Mouse (Mus musculus): ENCODE measurements around the gene Rnase13.
"Not testable (repeated sequence)": the region's sequence is repeated elsewhere in the genome, so short reads cannot be mapped to it uniquely, and the experiment has no call there.

Rnase13 gene

DNA sequence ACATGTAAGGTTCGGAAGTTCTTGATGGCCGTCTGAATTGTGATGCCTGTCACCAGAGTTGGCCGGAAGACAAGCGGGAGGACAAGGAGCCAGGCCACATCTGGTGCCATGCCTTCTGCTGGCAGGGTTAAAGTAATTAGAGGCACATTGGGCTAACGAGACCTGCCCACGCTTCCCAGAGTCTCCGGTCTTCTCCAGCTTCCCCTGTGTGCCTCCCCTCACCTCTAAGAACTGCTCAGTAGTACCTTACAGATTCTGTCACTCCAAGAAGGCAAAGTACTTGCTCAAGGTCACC lies at the start of gene Rnase13:
Rnase13 (minus strand) TSS at position 203 of the 295 bp plus-strand sequence.
- DNase-seq (ENCODE audit: low spot score in 2 of 2), result no peak

DNA sequence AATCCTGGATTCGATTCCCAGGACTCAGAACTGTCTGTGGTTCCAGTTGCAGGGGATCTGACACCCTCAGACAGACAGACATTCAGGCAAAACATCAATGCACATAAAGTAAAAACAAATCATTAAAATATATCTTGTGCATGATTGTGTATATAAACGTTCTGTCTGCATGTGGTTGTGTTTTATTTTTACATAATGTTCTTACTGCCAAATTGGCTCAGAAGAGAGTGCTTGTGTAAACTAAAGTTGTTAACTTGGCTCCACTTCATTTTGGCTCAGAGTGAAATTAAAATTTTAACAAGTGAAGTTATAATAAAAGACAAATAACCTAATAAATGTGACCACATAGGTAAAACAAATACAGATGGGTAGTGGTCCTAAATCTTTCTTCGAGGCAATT lies 44.8 kb upstream of the Rnase13 start:
- no peak for DNase-seq (ENCODE audit: low spot score in 2 of 2)

DNA sequence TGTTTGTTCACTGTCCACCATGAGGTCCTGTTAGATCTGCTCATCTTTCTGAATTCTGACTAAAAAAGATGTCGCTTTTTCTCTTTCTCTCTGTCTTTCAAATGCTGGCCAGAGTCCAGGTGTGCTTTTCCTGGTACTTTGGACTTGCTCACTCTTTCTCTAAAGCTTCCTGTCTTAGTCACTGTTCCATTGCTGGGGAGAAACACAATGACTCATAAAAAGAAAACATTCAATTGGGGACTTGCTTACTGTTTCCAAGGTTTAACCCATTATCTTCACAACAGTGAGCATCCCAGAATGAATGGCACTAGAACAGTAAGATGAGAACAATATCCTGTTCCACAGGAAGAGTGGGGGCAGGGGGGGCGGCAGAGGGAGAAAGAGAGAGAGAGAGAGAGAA lies 37.7 kb upstream of the Rnase13 start:
- peak in 1 of 2 experiments; percentile 15 for DNase-seq (ENCODE audit: low spot score in 2 of 2)

DNA sequence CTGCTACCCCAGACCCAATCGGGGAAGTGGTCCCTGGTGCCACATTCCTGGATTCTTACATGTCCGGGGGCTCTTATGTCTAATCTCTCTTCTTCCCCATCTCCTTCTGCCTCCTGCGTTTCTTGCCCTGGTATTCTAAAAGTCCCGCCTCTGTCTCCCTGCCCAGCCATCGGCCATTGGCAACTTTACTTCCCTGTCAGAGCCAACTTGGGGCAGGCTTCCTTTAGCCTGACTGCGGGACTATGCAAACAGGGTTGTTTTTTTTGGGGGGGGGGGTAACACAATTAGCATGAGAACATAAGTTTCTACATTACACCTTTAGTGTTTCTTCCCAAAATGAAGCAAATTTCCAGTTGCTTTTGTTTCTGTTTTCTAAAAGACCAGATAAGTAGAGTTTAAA lies 20.8 kb upstream of the Rnase13 start:
- no peak for DNase-seq (ENCODE audit: low spot score in 2 of 2)

DNA sequence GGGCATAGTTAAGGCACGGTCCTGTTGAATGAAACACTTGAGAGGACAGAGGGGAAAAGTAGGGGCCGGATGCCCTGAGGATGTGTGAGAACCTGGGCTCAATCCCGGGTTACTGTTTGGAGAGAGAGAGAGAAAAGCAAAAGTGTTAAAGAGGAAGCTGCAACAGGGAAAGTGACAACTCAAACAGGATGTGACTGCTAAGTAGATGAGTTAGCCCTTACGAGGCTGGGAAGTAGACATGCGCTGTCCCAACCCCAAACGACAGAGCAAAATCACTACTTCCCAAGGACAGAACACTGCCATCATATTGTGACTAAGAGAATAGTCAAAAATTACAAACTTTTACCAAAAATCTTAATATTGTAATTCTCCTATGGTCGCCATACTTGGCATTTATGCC lies 19.7 kb upstream of the Rnase13 start:
- no peak for DNase-seq (ENCODE audit: low spot score in 2 of 2)

DNA sequence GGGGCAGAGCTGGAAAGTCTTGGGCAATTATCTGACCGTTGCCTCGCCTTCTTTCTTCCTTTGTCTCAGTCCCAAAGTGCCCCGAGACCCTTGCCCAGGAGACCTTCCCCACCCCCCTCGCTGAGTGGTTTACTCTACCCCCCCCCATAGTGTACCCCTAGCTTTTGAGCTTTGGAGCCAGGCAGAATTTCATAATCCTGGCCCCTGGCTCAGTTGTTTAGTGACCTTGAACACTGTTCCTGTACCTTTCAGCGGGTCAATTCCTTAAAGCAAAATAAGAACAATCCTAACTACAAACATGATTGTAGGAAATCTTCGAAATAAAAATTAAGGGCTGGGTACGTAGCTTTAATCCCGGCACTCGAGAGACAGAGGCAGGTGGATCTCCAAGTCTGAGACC lies 19.0 kb upstream of the Rnase13 start:
- DNase-seq (ENCODE audit: low spot score in 2 of 2), result no peak

DNA sequence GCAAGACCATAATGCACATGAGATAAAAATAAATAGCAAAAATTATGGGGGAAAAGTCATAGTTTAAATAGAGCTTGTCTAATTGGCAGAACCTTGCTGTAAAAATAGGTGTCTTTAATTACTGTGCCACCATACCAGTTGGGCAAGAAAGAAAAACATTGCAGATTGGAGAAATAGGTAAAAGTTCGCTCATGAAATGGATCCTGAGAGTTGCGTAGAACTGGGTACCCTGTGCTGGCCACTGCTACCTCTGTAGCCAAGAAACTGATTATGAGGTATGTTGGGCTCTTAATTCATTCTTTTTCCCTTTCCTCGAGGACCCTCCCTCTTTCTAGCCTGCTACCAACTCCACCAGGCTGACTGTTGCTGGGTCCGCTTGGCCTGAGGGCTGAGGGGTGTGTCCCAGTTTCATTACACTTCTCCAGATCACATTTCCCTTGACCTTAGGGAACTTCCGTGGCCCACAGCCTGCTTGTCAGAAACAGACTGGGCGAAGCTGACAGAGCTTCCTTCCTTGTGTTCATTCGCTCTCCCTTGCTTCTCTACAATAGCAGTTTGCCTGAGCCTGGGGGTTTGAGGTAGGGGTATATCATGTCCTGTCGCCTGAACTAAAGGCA lies 18.5 kb upstream of the Rnase13 start:
- DNase-seq (ENCODE audit: low spot score in 2 of 2), result peak; percentile 35 to 49

DNA sequence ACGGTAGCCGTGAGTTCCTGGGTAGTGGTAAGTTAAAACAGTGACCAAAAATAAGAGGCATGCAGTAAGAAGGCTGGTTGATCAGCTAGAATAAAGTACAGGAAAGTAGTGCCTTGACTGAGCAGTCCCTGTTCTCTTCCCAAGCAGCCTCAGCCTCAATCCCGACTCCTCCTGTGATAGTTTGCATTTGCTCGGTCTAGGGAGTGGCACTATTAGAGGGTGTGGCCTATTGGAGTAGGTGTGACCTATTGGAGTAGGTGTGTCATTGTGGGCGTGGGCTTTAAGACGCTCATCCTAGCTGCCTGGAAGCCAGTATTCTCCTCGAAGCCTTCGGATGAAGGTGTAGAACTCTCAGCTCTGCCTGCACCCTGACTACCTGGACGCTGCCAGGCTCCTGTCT lies 16.4 kb upstream of the Rnase13 start:
- no peak for DNase-seq (ENCODE audit: low spot score in 2 of 2)

DNA sequence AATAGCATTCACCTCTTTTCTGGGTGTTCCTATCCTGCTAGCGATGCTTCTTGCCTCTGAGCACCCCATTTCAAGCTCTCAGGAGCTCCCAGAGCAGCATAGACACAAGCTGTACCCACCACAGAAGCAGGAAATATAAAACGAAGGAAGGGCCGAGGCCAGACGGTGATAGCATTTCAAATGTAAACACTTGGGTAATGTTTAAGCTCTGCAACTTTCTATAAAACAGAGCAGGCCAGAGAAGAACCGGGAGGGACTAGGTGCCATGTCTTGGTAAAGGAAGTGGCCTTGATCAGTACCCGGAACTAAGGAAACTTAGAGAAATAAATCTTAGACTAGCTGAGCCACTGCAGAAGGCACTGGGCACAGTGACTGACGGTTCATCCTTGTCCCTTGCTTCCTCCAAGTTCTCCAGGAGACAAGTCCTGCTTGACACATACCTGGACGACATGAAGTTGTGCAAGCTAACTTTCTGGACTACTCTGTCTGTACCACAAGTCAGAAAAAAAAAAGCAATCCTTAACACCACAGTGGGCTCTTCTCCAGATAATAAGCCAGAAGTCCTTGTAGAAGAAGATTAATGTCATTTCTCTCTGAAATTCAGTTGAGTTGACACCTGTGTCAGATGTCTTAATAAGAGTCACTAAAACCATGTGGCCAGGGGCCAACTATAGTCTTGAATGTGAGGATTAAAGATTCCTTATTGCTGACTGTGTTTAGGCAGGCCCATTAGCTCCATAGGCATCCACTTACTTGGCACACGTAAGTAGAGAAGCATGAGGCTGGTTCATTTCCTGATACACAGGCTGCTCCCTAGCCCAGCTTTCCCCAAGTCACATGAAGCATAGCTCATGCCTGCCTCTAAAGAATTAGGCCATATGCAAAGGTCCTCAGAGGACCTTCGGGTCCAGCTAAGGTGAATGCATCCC lies 9.8 kb upstream of the Rnase13 start:
- DNase-seq (ENCODE audit: low spot score in 2 of 2), result no peak

DNA sequence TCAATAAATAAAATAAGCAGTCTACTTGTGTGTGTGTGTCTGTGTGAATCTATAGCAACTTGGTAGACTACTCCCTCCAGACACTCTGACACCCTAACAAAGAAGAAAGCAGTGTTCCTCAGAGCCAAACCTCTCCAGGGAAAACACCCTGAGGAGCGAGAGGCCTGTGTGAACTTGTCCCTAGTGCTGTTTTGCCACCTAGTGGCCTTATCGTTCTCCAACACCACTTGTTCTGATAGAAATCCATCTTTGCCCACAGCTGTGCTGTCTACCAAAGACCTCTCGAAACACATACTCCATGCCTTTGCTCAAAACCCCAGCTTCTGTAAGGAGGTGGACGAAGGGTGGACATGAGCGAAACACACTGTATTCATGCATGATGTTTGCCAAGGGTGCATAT lies 8.3 kb upstream of the Rnase13 start:
- peak; percentile 61 to 74 for DNase-seq (ENCODE audit: low spot score in 2 of 2)

DNA sequence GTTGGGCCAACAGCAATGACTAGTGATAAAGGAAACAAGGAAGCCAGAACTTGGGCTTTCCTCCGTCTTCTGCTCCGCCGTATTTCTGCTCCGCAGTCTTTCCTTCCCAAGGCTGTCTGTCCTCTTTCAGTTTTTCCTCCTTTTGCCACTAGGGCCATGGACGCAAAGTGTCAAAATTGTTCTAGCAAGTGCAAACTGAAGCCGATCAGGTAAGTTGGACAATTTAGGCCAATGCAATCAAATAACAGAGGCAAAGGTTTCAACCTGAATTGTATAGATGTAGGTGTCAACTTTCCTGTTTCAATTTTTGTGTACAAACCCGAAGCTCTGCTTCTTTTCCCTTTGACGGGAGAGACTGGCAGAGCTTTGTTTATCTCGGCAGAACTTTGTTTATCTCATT lies 7.4 kb upstream of the Rnase13 start:
- no peak for DNase-seq (ENCODE audit: low spot score in 2 of 2)

DNA sequence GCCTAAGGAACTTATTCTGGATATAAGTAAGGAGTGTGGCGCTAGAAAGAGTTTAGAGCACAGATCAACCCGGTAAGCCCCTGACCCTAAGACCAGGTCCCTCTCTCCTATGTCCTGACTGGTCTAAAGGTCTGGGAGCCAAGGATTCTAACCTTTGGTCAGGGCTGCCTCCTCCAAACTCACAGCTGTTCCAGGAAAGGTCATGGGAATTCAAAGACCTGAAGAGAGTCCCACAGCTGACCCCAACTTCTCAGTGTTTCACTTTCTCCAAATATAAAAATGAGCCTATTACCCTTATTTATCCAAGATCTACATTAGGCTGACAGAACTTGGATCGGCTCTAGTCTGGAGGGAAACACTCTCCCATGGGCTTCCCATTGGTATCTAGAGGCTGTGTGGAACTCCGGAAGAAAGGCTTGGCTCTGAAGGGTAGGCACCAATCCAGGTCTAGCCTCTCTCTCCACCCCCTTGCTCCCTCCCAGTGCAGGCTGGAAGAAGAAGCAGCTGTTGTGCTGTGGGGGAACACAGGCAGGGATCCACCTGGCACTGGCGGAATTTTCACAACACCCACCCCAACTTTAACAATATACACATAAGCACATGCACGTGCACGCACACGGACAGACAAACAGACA lies 6.9 kb upstream of the Rnase13 start:
- peak in 1 of 2 experiments; percentile 71 for DNase-seq (ENCODE audit: low spot score in 2 of 2)

DNA sequence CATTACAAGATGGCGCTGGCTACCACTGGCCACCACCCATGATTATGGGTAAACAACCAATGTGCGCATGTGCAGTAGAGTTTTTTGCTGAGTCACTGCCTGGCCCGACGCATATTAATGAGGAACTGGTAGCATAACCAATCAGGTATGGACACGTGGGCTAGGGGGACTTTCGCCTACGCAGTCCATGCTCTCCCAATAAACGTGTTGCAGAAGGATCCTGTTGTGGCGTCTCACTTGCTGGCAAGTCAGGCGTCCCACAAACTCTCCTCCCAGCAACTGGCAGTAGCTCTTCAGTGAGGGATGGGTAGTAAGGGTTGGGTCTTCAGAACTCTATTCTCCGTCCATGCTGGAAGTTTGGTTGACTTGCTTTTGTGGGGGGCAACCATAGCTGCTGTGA lies 4.4 kb upstream of the Rnase13 start:
- DNase-seq (ENCODE audit: low spot score in 2 of 2), result not testable (repeated sequence)

DNA sequence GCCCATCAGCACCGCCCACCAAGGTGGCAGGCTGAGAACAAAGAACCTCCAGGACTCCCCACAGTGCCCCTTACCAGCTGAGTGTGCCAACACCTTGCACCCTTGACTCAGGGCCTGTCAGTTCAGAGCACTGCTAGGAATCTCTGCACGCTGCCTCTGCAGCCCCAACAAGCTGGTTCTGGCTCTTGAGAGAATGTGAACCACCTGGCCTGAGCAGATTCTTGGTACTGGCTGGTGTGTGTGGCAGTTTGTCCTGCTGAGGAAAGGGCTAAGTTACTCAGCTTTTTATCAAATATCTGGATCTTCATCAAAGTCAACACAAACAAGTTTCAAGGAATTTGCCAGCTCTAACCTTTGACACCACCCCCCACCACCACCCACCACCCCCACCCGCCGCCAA lies 919 bp upstream of the Rnase13 start:
- peak; percentile 46 to 50 for DNase-seq (ENCODE audit: low spot score in 2 of 2)

DNA sequence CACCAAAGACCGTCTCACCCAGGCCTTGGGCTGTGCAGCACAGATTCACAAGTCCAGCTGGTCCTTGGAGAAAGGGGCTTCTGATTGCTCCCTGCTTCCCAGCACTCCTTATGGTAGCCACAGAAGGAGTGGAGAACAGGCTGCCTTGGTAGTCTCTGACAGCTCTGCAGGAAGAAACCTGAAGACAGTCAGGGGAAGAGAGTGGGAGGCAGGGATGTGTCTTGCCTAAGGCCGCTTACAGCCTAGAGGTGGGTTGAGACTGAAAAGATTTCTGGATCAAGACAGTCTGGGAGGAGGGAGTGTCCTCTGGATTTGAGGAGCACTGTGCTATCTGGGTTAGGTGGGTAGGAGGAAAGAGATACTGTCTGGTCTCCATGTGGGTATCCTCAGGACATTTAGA lies 337 bp upstream of the Rnase13 start:
- DNase-seq (ENCODE audit: low spot score in 2 of 2), result no peak

DNA sequence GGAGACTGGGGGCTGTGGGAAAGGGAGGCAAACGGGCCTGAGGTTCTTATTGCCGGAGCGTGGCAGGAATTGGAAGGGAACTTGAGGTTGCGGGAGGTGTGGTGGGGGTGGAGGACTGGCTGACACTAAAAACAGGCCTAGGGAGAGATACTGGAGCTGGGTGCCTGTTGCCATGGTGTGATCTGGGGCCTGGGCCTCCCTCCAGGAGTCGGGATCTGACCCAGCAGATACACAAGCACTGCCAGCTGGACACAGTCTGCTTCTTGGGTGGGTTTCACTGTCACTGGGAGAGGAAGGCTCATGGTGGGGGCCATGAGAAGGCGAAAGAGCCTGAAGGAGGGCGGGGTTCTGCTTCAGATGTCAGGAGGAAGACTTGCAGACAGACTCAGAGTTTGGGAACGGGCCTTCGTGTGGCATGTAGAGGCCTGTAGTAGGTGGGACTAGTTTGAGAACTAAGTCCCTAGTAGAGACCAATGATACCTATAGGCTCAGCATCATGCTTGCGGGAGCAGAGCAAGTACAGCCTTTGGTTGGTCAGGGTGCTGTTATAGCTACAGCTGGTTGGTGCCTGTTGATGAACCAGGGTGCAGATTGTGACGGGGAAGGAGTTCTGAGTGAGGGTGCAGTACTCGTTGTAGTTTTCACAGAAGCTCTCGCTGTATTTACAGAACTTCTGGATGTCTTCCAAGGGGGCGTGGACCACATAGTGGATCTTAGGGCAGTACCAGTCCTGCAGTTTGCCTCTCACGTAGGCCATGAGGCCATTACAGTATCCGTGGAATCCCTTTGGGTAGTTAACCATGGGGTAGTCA lies 608 bp downstream of the Rnase13 start:
- peak; percentile 47 to 60 for DNase-seq (ENCODE audit: low spot score in 2 of 2)

DNA sequence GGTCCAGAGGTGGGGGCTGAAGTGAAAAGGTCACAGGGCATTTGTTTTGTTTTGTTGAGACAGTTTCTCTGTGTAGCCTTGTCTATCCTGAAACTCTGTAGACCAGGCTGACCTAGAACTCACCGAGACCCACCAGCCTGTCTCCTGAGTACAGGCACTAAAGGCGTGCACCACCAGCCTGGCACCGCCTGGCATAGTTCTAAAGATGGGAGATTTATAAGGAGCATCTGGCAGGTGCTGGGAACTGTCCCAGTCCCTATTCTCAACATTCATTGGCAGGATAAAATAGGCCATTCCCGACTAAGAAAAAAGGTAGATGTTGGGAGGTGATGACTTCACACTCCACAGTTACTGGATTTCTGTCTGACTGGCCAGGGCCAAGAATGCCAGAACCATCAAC lies 3.6 kb downstream of the Rnase13 start:
- DNase-seq (ENCODE audit: low spot score in 2 of 2), result no peak

DNA sequence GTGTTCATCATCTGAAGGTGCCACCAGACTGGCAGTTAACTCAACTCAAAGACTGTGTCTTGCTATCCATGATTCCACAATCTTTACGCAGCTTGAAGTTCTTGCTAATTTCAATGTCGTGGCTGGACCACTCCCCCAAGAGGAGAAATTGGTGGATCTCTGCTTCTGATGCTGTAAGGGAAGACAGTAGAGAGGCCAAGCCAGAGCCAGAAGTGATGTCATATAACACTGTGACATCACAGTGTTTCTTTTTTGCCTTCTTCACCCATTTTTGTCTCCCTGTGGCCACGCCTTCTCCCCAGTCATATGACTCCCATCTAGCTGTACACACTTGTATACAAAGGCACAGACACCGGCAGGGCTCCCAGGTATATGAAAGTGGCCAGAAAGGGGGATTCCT lies 4.4 kb downstream of the Rnase13 start, which contains the start of gene Tppp2:
Tppp2 (plus strand) TSS at position 301 of the 400 bp plus-strand sequence.
- no peak for DNase-seq (ENCODE audit: low spot score in 2 of 2)

DNA sequence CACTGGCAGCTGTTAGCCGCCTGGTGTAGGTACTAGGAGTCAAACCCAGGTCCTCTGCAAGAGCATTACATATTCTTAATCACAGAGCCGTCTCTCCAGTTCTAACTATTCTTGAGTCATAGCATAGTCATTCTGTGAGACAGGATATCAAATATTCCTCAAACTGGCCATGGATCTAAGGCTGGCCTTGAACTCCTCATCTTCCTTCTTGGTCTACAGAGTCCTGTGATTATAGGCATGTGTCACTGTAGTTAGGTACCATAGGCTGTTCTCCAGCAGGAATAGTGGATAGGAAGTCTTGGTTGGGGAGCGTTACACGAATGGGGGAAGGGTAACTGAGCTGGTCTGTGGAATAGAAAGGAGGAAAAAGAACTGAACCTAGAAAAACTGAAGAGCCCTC lies 6.0 kb downstream of the Rnase13 start:
- DNase-seq (ENCODE audit: low spot score in 2 of 2), result no peak

DNA sequence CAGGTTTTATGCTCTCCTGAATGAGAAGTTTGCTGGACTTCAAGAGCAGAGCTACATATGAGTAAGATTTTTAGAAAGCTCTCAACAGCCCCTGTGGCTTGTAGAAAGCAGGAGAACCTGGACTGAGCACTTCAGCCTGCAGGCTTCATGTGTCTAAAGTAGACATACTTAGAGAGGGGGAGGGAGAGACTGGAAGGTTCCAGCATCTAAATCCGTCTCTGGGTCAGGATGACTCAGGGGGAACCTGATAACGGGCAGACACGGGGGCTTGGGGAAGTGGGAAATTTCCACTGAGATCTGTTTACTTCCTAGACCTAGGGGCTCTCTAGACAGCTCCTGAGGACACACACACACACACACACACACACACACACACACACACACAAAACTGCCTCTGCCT lies 7.5 kb downstream of the Rnase13 start:
- DNase-seq (ENCODE audit: low spot score in 2 of 2), result no peak

DNA sequence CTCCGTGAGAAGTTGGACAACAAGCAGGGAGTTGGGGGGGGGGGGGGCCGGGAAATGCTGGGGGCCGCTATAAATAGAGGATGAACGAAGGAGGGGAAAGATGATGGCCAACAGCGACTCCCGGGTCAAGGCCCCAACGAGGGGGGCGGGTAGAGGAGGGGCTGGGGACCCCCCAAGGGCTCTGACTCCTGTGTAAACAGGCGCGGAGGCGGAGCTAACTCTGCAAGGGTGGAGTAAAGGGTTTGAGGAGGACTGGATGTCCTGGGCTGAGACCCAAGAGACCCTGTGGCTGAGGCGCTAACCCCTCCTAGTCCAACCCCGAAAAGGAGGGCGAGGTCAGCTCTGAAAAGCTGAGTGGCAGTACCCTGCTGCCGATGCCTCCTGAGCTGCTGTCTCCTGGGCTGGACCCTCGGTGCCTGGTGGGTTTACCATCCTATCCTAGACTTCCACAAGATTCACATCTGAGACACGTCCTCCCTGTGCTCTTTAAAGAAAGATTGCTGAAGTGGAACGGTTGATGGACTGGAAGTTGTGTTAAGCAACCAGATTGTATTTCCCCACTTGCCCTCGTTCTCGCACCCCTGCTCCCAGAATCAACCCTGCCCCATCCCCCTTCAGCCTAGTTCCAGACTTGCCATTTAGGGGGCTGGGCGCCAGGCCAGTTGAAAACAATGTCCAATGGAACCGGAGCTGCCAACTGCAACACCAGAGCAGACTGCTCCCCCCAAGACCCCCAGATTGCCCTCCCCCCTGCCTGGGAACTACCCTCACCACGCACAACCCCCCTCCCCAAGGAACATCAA lies 8.4 kb downstream of the Rnase13 start, which contains the start of gene Ndrg2:
Ndrg2 (minus strand) TSS at position 199 of the 803 bp plus-strand sequence.
- peak; percentile 73 to 86 for DNase-seq (ENCODE audit: low spot score in 2 of 2)
